Mouse (Mus musculus) brain, embryonic 14.5 days (tissue): Measurements from ENCODE around the gene Carmil1.

Experiments
- CTCF ChIP-seq: fragments of 200-500 bp; IDR thresholded peaks from 2 replicates; pipeline ENCODE4 v1.5.1; 2012; ENCODE audit warnings: inconsistent platforms, mild to moderate bottlenecking, moderate library complexity, borderline replicate concordance; ENCODE audit not compliant: insufficient read depth, insufficient read length; ENCODE audit errors: extremely low read depth
- POLR2A ChIP-seq: fragments of 200-500 bp; IDR thresholded peaks from 2 replicates; pipeline ENCODE4 v1.6.1; 2012; ENCODE audit warnings: mild to moderate bottlenecking, inconsistent platforms, borderline replicate concordance; ENCODE audit not compliant: poor library complexity, insufficient read depth, insufficient read length, severe bottlenecking; ENCODE audit errors: extremely low read depth

DNA sequence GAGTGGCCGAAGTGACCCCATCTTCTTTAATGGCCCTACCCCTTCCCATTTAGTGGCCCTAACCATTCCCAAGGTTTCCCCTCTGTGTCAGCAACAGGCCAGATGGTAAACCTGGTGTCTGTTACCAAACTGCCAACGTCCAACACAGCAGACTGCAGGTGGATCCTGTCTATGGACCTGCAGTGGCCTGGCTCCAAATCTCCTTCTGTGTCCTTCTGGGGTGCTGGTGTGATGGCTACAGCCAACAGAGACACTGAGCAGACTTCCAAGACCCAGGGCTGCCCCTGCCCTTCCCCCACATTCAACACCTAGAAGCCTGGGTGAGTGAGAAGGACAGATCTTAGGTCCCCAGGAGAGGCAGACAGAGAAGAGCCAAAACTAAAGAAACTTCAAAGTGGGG is 93.6 kb downstream of the Carmil1 start:
- TF ChIP-seq CTCF (no peak), POLR2A (no peak)
